Mouse (Mus musculus) liver, postnatal 0 days (tissue): Measurements from ENCODE around the gene Plekhm3.

Experiments
- CTCF ChIP-seq: sonication (generic); IDR thresholded peaks from 2 replicates; pipeline ENCODE4 v1.5.1; 2016; ENCODE audit warnings: antibody characterized with exemption, low read depth
- EP300 ChIP-seq: IDR thresholded peaks from 2 replicates; pipeline ENCODE4 v1.6.1; 2016; ENCODE audit warnings: antibody characterized with exemption, low read depth, mild to moderate bottlenecking

- TF ChIP-seq CTCF (no peak), EP300 (no peak)
Observed at GRCm38 (mm10) chr1:64903415-64903814, 53.2 kb downstream of the Plekhm3 start.
